Mouse (Mus musculus) midbrain, postnatal 0 days (tissue): ENCODE data around the gene Antxrl. TPM values are rescaled to one million over a fixed set of nuclear protein-coding genes. Genes with fewer than 3 reads are reported as not detected.

Source experiments
- ATAC-seq: fragments of 200-750 bp; cut with Nextera tagmentation; 2 replicates; pipeline ENCODE4 v1.8.0; 2017; ENCODE audit warnings: moderate number of reproducible peaks, mild to moderate bottlenecking, moderate TSS enrichment, moderate library complexity; ENCODE audit not compliant: low FRiP score
- DNase-seq: peaks from one replicate; pipeline ENCODE4 v3.0.0-alpha.2; 2015; ENCODE audit warnings: low spot score
- H3K27ac ChIP-seq: fragments of 300-500 bp; sonication (generic); 2 replicates; pipeline ENCODE4 v1.5.1; 2014; ENCODE audit warnings: low read depth, mild to moderate bottlenecking, low read length, mixed read lengths
- H3K27me3 ChIP-seq: fragments of 300-500 bp; sonication (generic); 2 replicates; pipeline ENCODE4 v1.6.1; 2014; ENCODE audit warnings: low read length, control low read depth, mixed read lengths; ENCODE audit not compliant: insufficient read depth
- H3K36me3 ChIP-seq: fragments of 300-500 bp; sonication (generic); 2 replicates; pipeline ENCODE4 v1.6.1; 2014; ENCODE audit warnings: low read length, control low read depth, mixed read lengths; ENCODE audit not compliant: insufficient read depth
- H3K4me1 ChIP-seq: fragments of 300-500 bp; sonication (generic); 2 replicates; pipeline ENCODE4 v1.6.1; 2014; ENCODE audit warnings: mild to moderate bottlenecking, control low read depth, antibody characterized with exemption, low read length, mixed read lengths; ENCODE audit not compliant: insufficient read depth
- H3K4me2 ChIP-seq: fragments of 300-500 bp; sonication (generic); 2 replicates; pipeline ENCODE4 v1.6.1; 2014; ENCODE audit warnings: low read depth, mild to moderate bottlenecking, low read length, mixed read lengths; ENCODE audit not compliant: poor library complexity, severe bottlenecking
- H3K4me3 ChIP-seq: fragments of 300-500 bp; sonication (generic); 2 replicates; pipeline ENCODE4 v1.5.1; 2014; ENCODE audit warnings: low read depth, mild to moderate bottlenecking, low read length, moderate library complexity
- H3K9ac ChIP-seq: fragments of 300-500 bp; sonication (generic); replicated peaks from 2 replicates; pipeline ENCODE4 v1.6.1; 2014; ENCODE audit warnings: mild to moderate bottlenecking, low read length, moderate library complexity, mixed read lengths; ENCODE audit not compliant: poor library complexity, severe bottlenecking
- H3K9me3 ChIP-seq: fragments of 300-500 bp; sonication (generic); 2 replicates; pipeline ENCODE4 v1.6.1; 2016; ENCODE audit warnings: low read length, control low read depth
- CTCF ChIP-seq: IDR thresholded peaks from 2 replicates; pipeline ENCODE4 v1.5.1; 2016; ENCODE audit warnings: antibody characterized with exemption, mild to moderate bottlenecking
- WGBS: fragments of 180-500 bp; shearing (Covaris S2); extraction: QIAGEN DNeasy Blood & Tissue Kit; methylation state at CpG from one replicate; pipeline ENCODE4 v1.1.7; 2014; 5-methylcytosine and 5-hydroxymethylcytosine counted together
- polyA plus RNA-seq: library from polyadenylated mRNA; unstranded; fragments of >200 nt; fragmentation: Nextera tagmentation; extraction: Ambion mirVana; gene quantifications from 2 replicates; pipeline ENCODE4 v1.2.1, GENCODE M21; 2015
- total RNA-seq: library from RNA; depleted of rRNA; stranded (reverse); fragments of >200 nt; gene quantifications from 2 replicates; pipeline ENCODE4 v1.2.3, GENCODE M21; 2014; rRNA removed

Gene Antxrl
- not detected in 2 replicates for total RNA-seq
- polyA plus RNA-seq = not detected in 2 replicates

DNA sequence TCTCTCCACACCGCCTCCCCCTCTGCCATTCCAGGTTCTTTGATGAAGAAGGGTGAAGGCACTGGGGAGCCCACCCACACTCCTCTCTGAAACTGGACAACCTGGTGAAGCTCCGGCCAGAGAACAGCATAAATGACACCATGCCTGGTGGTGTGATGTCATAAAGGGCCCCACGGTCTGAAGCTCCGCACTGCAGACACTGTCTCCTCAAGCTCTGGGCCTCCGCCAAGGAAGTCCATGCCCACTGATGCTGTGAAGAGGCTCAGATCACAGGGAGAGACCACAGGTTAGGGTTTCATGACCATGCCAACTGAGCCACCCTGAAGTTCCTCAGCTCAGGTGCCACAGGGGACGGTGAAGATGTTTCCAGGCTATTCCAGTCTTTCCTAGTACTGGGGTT is at the start of gene Antxrl:
Antxrl (plus strand) TSS at position 192 of the 400 bp plus-strand sequence.
- WGBS = 95% methylated on average over 6 of the region's 6 CpGs
- no peak for TF ChIP-seq CTCF
- H3K4me1 ChIP-seq = no peaks in the 10 kb centered on the region

DNA sequence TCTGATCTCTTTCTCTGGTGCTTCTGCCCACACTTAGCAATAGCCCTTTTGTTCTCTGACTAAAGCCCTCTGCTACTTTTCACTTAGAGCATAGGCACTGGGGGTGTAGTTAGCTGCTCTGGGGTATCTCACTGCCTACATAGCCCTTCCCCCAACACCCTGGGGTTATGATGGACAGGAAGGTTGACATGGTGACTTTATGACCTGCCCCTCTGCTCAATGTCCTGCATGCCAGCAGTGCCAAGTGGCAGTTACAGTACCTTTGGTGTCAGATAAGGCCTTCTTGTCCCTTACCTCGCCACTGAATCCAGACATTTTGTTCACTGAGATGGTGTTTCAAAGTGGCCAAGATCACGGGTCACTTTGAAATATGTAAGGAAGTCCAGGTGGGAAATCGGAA is 37.4 kb upstream of the Antxrl start, which contains the start of gene Gm30083:
Gm30083 (minus strand) TSS at position 120 of the 400 bp plus-strand sequence.
- TF ChIP-seq CTCF = no peak
- no peak for ATAC-seq

More for the DNA sequence above, at the start of gene Antxrl:
- Histone ChIP-seq H3K4me3 (no peak within 1 kb of the TSS), H3K27ac (no peak within 1 kb of the TSS), H3K9ac (no peak within 1 kb of the TSS), H3K9me3 (no peaks in the 10 kb centered on the region), H3K36me3 (no peaks in the 10 kb centered on the region), H3K27me3 (no peaks in the 10 kb centered on the region), H3K4me2 (no peak within 1 kb of the TSS)
- ATAC-seq (no peak), DNase-seq (no peak)

DNA sequence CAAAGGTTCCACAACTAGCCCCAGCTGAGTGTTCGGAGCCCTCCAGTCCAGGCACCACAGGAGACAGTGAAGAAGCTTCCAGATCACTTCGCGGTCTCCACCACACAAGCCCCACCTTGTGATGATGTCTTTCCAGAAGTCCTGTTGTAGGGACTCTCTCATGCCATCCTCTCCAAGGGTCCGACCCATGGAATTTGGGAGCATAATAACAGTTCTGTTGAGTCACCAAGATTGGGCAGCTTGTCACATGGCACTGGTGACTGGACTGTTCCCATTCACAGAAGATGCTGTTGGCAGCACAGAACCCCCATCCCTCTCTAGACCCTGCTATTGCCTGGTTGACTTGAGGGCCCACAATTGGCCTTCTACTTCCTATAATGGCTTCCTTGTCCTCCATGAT is 36.1 kb upstream of the Antxrl start, which contains the start of gene Gm5460:
Gm5460 (plus strand) TSS at position 378 of the 400 bp plus-strand sequence.
- H3K4me3 ChIP-seq = no peak within 1 kb of the TSS
- no peaks in the 10 kb centered on the region for H3K27me3 ChIP-seq
- no peak for ATAC-seq
- DNase-seq = no peak
- H3K36me3 ChIP-seq = no peaks in the 10 kb centered on the region
- no peak for TF ChIP-seq CTCF
- WGBS = 92% methylated on average over 4 of the region's 4 CpGs
- no peaks in the 10 kb centered on the region for H3K9me3 ChIP-seq
- no peaks in the 10 kb centered on the region for H3K4me1 ChIP-seq
- H3K27ac ChIP-seq = no peak within 1 kb of the TSS
- no peak within 1 kb of the TSS for H3K9ac ChIP-seq
- H3K4me2 ChIP-seq = no peak within 1 kb of the TSS

More for the DNA sequence above, 37.4 kb upstream of the Antxrl start, which contains the start of gene Gm30083:
- H3K27me3 ChIP-seq = no peaks in the 10 kb centered on the region
- H3K9me3 ChIP-seq = no peaks in the 10 kb centered on the region
- no peak within 1 kb of the TSS for H3K4me3 ChIP-seq
- H3K4me2 ChIP-seq = no peak within 1 kb of the TSS
- no peak within 1 kb of the TSS for H3K27ac ChIP-seq
- no peak for DNase-seq
- H3K4me1 ChIP-seq = no peaks in the 10 kb centered on the region
- whole genome bisulfite sequencing = 95% methylated on average over 3 of the region's 3 CpGs
- H3K9ac ChIP-seq = no peak within 1 kb of the TSS
- H3K36me3 ChIP-seq = no peaks in the 10 kb centered on the region

DNA sequence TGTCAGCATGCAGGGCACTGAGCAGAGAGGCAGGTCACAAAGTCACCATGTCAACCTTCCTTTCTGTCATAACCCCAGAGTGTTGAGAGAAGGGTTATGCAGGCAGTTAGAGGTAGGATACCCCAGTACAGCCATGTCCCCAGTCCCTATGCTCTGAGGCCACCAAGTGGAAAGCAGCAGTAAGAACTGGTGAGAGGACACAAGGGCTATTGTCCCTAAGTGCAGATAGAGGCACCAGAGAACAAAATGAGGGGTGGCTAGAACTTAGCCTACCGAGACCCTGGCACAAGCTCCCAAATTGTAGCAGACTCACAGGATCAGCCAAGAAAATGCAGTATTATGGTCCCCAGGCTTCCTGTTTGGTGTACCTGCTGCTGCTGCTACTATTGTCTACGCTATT is 35.6 kb upstream of the Antxrl start:
- Histone ChIP-seq H3K4me1 (no peaks in the 10 kb centered on the region), H3K27ac (no peak overlapping the region), H3K36me3 (no peaks in the 10 kb centered on the region), H3K4me2 (no peak overlapping the region), H3K4me3 (no peak overlapping the region), H3K27me3 (no peaks in the 10 kb centered on the region), H3K9ac (no peak overlapping the region), H3K9me3 (no peaks in the 10 kb centered on the region)
- 92% methylated on average over 2 of the region's 2 CpGs for WGBS
- DNase-seq (no peak), ATAC-seq (no peak)
- no peak for TF ChIP-seq CTCF

DNA sequence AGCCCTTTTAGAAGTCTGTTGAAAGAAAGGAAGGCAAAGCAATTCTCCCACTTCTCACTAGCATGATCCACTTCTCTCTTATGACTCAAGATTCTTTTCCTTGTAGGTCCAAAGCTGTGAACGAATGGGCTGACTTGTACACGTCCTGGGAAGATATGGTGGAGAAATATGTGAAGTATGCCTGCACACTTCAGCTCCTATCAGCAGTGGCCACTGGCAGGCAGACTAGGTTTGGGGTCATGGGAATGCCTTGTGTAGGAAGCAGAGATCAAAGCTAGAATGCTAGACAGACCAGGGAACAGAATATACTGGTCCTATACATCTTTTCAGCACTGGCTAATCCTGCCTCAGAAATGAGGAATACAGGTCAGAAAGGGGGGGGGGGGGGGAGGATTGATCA is 25.8 kb upstream of the Antxrl start:
- WGBS = 75% methylated on average over 2 of the region's 2 CpGs

DNA sequence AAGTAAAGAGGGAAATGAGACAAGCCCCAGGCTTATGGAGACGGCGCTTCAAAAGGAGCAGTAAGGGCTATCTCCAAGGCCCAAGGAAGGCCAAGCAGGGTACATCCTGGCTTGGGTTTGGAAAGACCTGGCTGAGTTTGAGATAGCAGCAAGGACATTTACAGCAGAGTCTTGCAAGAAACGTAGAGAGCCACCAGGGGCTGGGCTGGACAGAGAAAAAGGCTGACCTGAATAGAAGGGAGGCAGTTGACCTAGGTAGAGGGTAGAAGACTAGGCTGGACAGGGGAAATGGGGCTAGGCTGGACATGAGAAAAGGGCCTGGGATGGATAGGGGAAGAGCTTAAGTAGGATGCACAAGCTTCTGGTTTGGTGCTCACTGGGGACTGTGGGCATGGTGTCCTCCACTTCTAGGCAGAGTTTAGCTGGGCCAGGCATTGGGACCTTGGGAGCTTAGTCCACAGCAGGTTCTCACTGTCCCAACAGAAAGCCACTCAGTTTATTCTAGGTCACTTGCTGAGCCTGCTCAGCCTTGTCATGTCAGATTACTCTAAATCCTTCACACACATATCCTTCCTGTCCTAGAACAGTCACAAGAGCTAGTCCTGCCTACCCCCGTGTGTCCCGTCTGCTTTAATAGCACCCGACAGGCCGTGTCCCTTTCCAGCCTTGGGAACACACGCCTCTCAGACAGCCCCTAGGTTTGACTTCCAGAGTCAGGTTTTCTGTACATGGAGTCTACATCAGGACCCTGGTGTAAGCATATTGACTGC is 18.5 kb upstream of the Antxrl start:
- Histone ChIP-seq H3K4me3 (no peak overlapping the region), H3K36me3 (no peaks in the 10 kb centered on the region), H3K9ac (no peak overlapping the region), H3K4me1 (no peaks in the 10 kb centered on the region), H3K9me3 (no peaks in the 10 kb centered on the region), H3K4me2 (no peak overlapping the region), H3K27me3 (no peaks in the 10 kb centered on the region), H3K27ac (no peak overlapping the region)
- DNase-seq = no peak
- no peak for TF ChIP-seq CTCF
- ATAC-seq = no peak
- WGBS = 79% methylated on average over 8 of the region's 8 CpGs

More for the DNA sequence above, 25.8 kb upstream of the Antxrl start:
- no peak overlapping the region for H3K9ac ChIP-seq
- no peak overlapping the region for H3K4me2 ChIP-seq
- DNase-seq = no peak
- H3K4me3 ChIP-seq = no peak overlapping the region
- no peaks in the 10 kb centered on the region for H3K27me3 ChIP-seq
- no peaks in the 10 kb centered on the region for H3K9me3 ChIP-seq
- no peak for TF ChIP-seq CTCF
- no peak overlapping the region for H3K27ac ChIP-seq
- no peaks in the 10 kb centered on the region for H3K36me3 ChIP-seq
- H3K4me1 ChIP-seq = no peaks in the 10 kb centered on the region
- ATAC-seq = no peak
